Mouse (Mus musculus) limb, embryonic 11.5 days (tissue): ENCODE results near the gene Ctss. TPM values are rescaled to one million over a fixed set of nuclear protein-coding genes. Genes with fewer than 3 reads are reported as not detected.

ENCODE experiments used
- ATAC-seq: fragments of 200-750 bp; cut with Nextera tagmentation; 2 replicates; pipeline ENCODE4 v1.8.0; 2017; ENCODE audit warnings: low read depth; ENCODE audit not compliant: insufficient number of reproducible peaks, low FRiP score, low TSS enrichment
- DNase-seq: peaks from one replicate; pipeline ENCODE4 v3.0.0-alpha.2; 2015; ENCODE audit warnings: low spot score
- H3K27ac ChIP-seq: fragments of 300-500 bp; sonication (generic); replicated peaks from 2 replicates; pipeline ENCODE4 v1.5.1; 2014; ENCODE audit warnings: low read depth, mild to moderate bottlenecking, low read length
- H3K27me3 ChIP-seq: fragments of 300-500 bp; sonication (generic); 2 replicates; pipeline ENCODE4 v1.6.1; 2014; ENCODE audit warnings: mild to moderate bottlenecking, low read length, mixed read lengths; ENCODE audit not compliant: control insufficient read depth, insufficient read depth
- H3K36me3 ChIP-seq: fragments of 300-500 bp; sonication (generic); 2 replicates; pipeline ENCODE4 v1.6.1; 2014; ENCODE audit warnings: mild to moderate bottlenecking, low read length, moderate library complexity, mixed read lengths; ENCODE audit not compliant: control insufficient read depth, insufficient read depth
- H3K4me1 ChIP-seq: fragments of 300-500 bp; sonication (generic); 2 replicates; pipeline ENCODE4 v1.6.1; 2014; ENCODE audit warnings: low read length, mixed read lengths; ENCODE audit not compliant: control insufficient read depth, insufficient read depth
- H3K4me2 ChIP-seq: fragments of 300-500 bp; sonication (generic); 2 replicates; pipeline ENCODE4 v1.6.1; 2014; ENCODE audit warnings: low read depth, mild to moderate bottlenecking, moderate library complexity; ENCODE audit not compliant: severe bottlenecking
- H3K4me3 ChIP-seq: fragments of 300-500 bp; sonication (generic); 2 replicates; pipeline ENCODE4 v1.5.1; 2014; ENCODE audit warnings: low read depth, low read length
- H3K9ac ChIP-seq: fragments of 300-500 bp; sonication (generic); 2 replicates; pipeline ENCODE4 v1.6.1; 2014; ENCODE audit warnings: mild to moderate bottlenecking, low read length
- H3K9me3 ChIP-seq: fragments of 300-500 bp; sonication (generic); 2 replicates; pipeline ENCODE4 v1.6.1; 2016; ENCODE audit warnings: low read length; ENCODE audit not compliant: control insufficient read depth
- WGBS: fragments of 180-500 bp; shearing (Covaris S2); extraction: QIAGEN DNeasy Blood & Tissue Kit; methylation state at CpG from one replicate; pipeline ENCODE4 v1.1.7; 2014; 5-methylcytosine and 5-hydroxymethylcytosine counted together
- polyA plus RNA-seq: library from polyadenylated mRNA; unstranded; fragments of >200 nt; fragmentation: Nextera tagmentation; extraction: Ambion mirVana; gene quantifications from 2 replicates; pipeline ENCODE4 v1.2.1, GENCODE M21; 2014

The Ctss gene
- polyA plus RNA-seq, 1 experiment from 2014 or later: 5.6 TPM

- H3K4me1 ChIP-seq: no peaks in the 10 kb centered on the region
- no peaks in the 10 kb centered on the region for H3K9me3 ChIP-seq
- ATAC-seq: no peak
- no peak overlapping the region for H3K4me3 ChIP-seq
- no peak for DNase-seq
- no peak overlapping the region for H3K4me2 ChIP-seq
- H3K27ac ChIP-seq: no peak overlapping the region
- no peaks in the 10 kb centered on the region for H3K36me3 ChIP-seq
- no peaks in the 10 kb centered on the region for H3K27me3 ChIP-seq
- no peak overlapping the region for H3K9ac ChIP-seq
- 84% methylated on average over 2 of the region's 2 CpGs for WGBS
These were observed 35.2 kb downstream of the Ctss start for GRCm38 (mm10) chr3:95561826-95562225.

- Histone ChIP-seq H3K4me3 (no peak overlapping the region), H3K27me3 (no peaks in the 10 kb centered on the region), H3K27ac (no peak overlapping the region), H3K9ac (no peak overlapping the region), H3K4me2 (no peak overlapping the region), H3K4me1 (no peaks in the 10 kb centered on the region), H3K36me3 (no peaks in the 10 kb centered on the region), H3K9me3 (no peaks in the 10 kb centered on the region)
- ATAC-seq (no peak), DNase-seq (no peak)
- 94% methylated on average over 3 of the region's 3 CpGs for WGBS
These were observed 43.0 kb downstream of the Ctss start for GRCm38 (mm10) chr3:95569585-95569984.

- DNase-seq (no peak), ATAC-seq (no peak; the same call in 1 of the 2 replicates)
- no peak overlapping the region for H3K27ac ChIP-seq
- 54% methylated on average over 8 of the region's 8 CpGs for WGBS
- H3K4me2 ChIP-seq: peak overlapping the region; percentile 49
- no peaks in the 10 kb centered on the region for H3K4me1 ChIP-seq
- H3K36me3 ChIP-seq: 0 out of 2 replicates have a peak, but pooled peaks cover 3% of the 10 kb centered on the region
- H3K4me3 ChIP-seq: peak overlapping the region; percentile 41
- no peaks in the 10 kb centered on the region for H3K27me3 ChIP-seq
- H3K9ac ChIP-seq: no peak overlapping the region
- H3K9me3 ChIP-seq: no peaks in the 10 kb centered on the region
These were observed 61.4 kb downstream of the Ctss start for GRCm38 (mm10) chr3:95587754-95588603.

- H3K4me2 ChIP-seq: peak within 1 kb of the TSS; percentile 49
- H3K4me1 ChIP-seq: no peaks in the 10 kb centered on the region
- H3K4me3 ChIP-seq: peak within 1 kb of the TSS; percentile 41
- no peaks in the 10 kb centered on the region for H3K27me3 ChIP-seq
- no peaks in the 10 kb centered on the region for H3K9me3 ChIP-seq
- peak; percentile 88 for DNase-seq
- 0 out of 2 replicates have a peak within 1 kb of the TSS, but pooled peaks have one; percentile 4 for H3K27ac ChIP-seq
- peaks cover 3% of the 10 kb centered on the region; the same call in 1 of the 2 replicates for H3K36me3 ChIP-seq
- peak within 1 kb of the TSS; percentile 35 for H3K9ac ChIP-seq
- WGBS: under 1% methylated on average over 12 of the region's 12 CpGs
- ATAC-seq: peak; percentile 100
These were observed 62.1 kb downstream of the Ctss start, which contains the start of gene Golph3l for GRCm38 (mm10) chr3:95588604-95589086. Gene Golph3l (plus strand): TSS chr3:95588934.

DNA sequence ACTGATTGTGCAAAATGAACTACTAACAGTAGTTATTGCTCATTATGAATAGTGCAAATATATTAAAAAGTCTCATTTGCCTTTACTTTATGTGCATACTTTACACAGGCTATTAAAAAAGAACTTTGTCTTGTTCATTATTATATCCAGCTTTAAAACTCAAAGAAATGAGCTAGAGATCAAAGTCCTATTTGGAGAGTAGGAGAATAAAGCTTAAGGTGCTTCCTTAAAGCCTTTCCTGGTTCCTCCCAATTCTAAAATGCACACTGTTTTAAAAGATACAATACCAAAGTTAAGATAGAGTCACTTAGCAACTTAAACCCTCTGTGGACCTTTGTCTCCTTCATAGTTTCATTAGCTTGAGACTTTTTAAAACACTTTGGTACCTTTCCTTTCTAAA lies 72.1 kb downstream of the Ctss start:
- ATAC-seq (no peak), DNase-seq (no peak)
- Histone ChIP-seq H3K4me3 (no peak overlapping the region), H3K27me3 (no peaks in the 10 kb centered on the region), H3K9me3 (no peaks in the 10 kb centered on the region), H3K9ac (no peak overlapping the region), H3K4me1 (no peaks in the 10 kb centered on the region), H3K27ac (no peak overlapping the region), H3K4me2 (no peak overlapping the region), H3K36me3 (no peaks in the 10 kb centered on the region)

GRCm38 (mm10) chr3:95601287-95601686 lies 74.7 kb downstream of the Ctss start:
- Histone ChIP-seq H3K9me3 (no peaks in the 10 kb centered on the region), H3K4me3 (no peak overlapping the region), H3K36me3 (peaks cover 2% of the 10 kb centered on the region; the same call in 1 of the 2 replicates), H3K27me3 (no peaks in the 10 kb centered on the region), H3K27ac (no peak overlapping the region), H3K4me1 (no peaks in the 10 kb centered on the region), H3K9ac (no peak overlapping the region), H3K4me2 (no peak overlapping the region)
- DNase-seq (no peak), ATAC-seq (no peak)
- WGBS: 91% methylated on average over 3 of the region's 3 CpGs

Other genes with a start within 250 kb of the Ctss start
- 34.9 and 35.4 TPM in 2 replicates for gene Mindy1, start 245.4 kb upstream of the Ctss start, polyA plus RNA-seq
- 26.8 and 27.6 TPM in 2 replicates for gene Prune1, start 244.7 kb upstream of the Ctss start, polyA plus RNA-seq
- gene Anxa9, start 219.6 kb upstream of the Ctss start, polyA plus RNA-seq: 1.6 and 1.8 TPM in 2 replicates
- 132 and 138 TPM in 2 replicates for gene Cers2, start 212.0 kb upstream of the Ctss start, polyA plus RNA-seq
- gene Setdb1, start 169.6 kb upstream of the Ctss start, polyA plus RNA-seq: 62.3 and 67.8 TPM in 2 replicates
- gene 4930558C23Rik, start 123.9 kb upstream of the Ctss start, polyA plus RNA-seq: 0.27 TPM in 1 of 2 replicates, not detected in the other
- 32.0 and 37.1 TPM in 2 replicates for gene Arnt, start 92.4 kb upstream of the Ctss start, polyA plus RNA-seq
- 4.2 and 4.9 TPM in 2 replicates for gene Ctsk, start 27.5 kb upstream of the Ctss start, polyA plus RNA-seq
- not detected in 2 replicates for gene Hormad1, start 32.9 kb downstream of the Ctss start, polyA plus RNA-seq
- gene Golph3l, start 62.1 kb downstream of the Ctss start, polyA plus RNA-seq: 36.7 and 38.1 TPM in 2 replicates
- gene Ensa, start 98.2 kb downstream of the Ctss start, polyA plus RNA-seq: 78.7 and 81.8 TPM in 2 replicates
- 63.2 and 67.9 TPM in 2 replicates for gene Mcl1, start 132.0 kb downstream of the Ctss start, polyA plus RNA-seq
- gene Adamtsl4, start 161.1 kb downstream of the Ctss start, polyA plus RNA-seq: 0.29 and 0.71 TPM in 2 replicates
- gene Ecm1, start 212.8 kb downstream of the Ctss start, polyA plus RNA-seq: 5.1 and 6.8 TPM in 2 replicates
- 64.1 and 66.3 TPM in 2 replicates for gene Tars2, start 233.4 kb downstream of the Ctss start, polyA plus RNA-seq